Mouse (Mus musculus) midbrain, embryonic 12.5 days (tissue): ENCODE data around the gene Pcf11. TPM values are rescaled to one million over a fixed set of nuclear protein-coding genes. Genes with fewer than 3 reads are reported as not detected.

ENCODE experiments used
- ATAC-seq: fragments of 200-750 bp; cut with Nextera tagmentation; 2 replicates; pipeline ENCODE4 v1.8.0; 2017; ENCODE audit warnings: low read depth, moderate TSS enrichment, moderate library complexity; ENCODE audit not compliant: low FRiP score
- H3K27ac ChIP-seq: fragments of 300-500 bp; sonication (generic); replicated peaks from 2 replicates; pipeline ENCODE4 v1.5.1; 2016; ENCODE audit warnings: mild to moderate bottlenecking
- H3K27me3 ChIP-seq: fragments of 300-500 bp; sonication (generic); 2 replicates; pipeline ENCODE4 v1.6.1; 2016; ENCODE audit warnings: mild to moderate bottlenecking
- H3K36me3 ChIP-seq: fragments of 300-500 bp; sonication (generic); 2 replicates; pipeline ENCODE4 v1.6.1; 2016
- H3K4me1 ChIP-seq: fragments of 300-500 bp; sonication (generic); 2 replicates; pipeline ENCODE4 v1.6.1; 2016
- H3K4me2 ChIP-seq: fragments of 300-500 bp; sonication (generic); replicated peaks from 2 replicates; pipeline ENCODE4 v1.6.1; 2016; ENCODE audit warnings: mild to moderate bottlenecking, moderate library complexity
- H3K4me3 ChIP-seq: fragments of 300-500 bp; sonication (generic); 2 replicates; pipeline ENCODE4 v1.5.1; 2016; ENCODE audit warnings: mild to moderate bottlenecking
- H3K9ac ChIP-seq: fragments of 300-500 bp; sonication (generic); replicated peaks from 2 replicates; pipeline ENCODE4 v1.6.1; 2016; ENCODE audit warnings: mild to moderate bottlenecking, moderate library complexity
- H3K9me3 ChIP-seq: fragments of 300-500 bp; sonication (generic); 2 replicates; pipeline ENCODE4 v1.6.1; 2016; ENCODE audit warnings: mild to moderate bottlenecking
- WGBS: fragments of 180-500 bp; shearing (Covaris S2); methylation state at CpG from one replicate; pipeline ENCODE4 v1.1.7; 2016; 5-methylcytosine and 5-hydroxymethylcytosine counted together
- polyA plus RNA-seq: library from polyadenylated mRNA; unstranded; fragments of >200 nt; fragmentation: Nextera tagmentation; extraction: Ambion mirVana; gene quantifications from 2 replicates; pipeline ENCODE4 v1.2.1, GENCODE M21; 2016

Gene Pcf11
- polyA plus RNA-seq, 1 experiment from 2014 or later, result 33.1 TPM

DNA sequence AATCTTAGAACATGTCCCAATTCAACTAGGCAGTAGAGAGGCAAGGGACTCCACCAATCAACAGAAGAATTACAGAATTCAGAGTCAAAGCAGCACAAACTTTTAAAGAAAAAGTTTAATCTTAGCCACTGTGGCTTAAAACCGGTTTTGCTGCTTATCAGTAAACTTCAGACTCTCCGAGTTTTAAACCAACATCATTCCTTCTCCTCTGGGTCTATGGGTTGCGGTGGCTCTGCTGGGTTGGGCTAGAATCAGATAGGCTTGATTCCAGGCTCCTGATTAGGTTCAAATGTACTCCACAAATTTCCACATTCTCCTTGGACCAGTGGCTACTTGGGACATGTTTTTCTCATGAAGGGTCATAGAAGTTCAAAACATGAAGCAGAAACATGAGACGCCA is 7.6 kb upstream of the Pcf11 start:
- Histone ChIP-seq H3K4me1 (no peaks in the 10 kb centered on the region), H3K27ac (no peak overlapping the region), H3K4me2 (no peak overlapping the region), H3K27me3 (no peaks in the 10 kb centered on the region), H3K4me3 (no peak overlapping the region), H3K9me3 (no peaks in the 10 kb centered on the region), H3K36me3 (no peaks in the 10 kb centered on the region), H3K9ac (no peak overlapping the region)
- 79% methylated on average over 4 of the region's 4 CpGs for WGBS
- ATAC-seq, result no peak

DNA sequence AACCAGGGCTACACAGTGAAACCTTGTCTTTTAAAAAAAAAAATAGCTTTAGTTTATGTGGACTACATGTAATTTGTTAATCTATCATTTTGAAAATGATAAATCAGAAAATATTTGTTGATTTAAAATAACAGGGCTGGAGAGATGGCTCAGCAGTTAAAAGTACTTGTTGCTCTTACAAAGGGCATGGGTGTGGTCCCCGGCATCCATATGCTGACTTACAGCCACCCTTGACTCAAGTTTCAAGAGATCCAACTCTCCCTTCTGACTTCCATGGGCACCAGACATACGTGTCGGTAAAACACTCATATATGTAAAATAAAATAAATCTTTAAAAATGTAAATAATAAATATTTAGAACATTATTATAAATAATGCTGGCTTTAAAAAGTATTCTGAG is 5.4 kb upstream of the Pcf11 start:
- no peaks in the 10 kb centered on the region for H3K36me3 ChIP-seq
- ATAC-seq, result no peak
- H3K27me3 ChIP-seq, result no peaks in the 10 kb centered on the region
- H3K4me1 ChIP-seq, result peaks cover 6% of the 10 kb centered on the region; the same call in 1 of the 2 replicates
- WGBS, result 87% methylated on average over 3 of the region's 3 CpGs
- no peak overlapping the region for H3K4me3 ChIP-seq
- H3K9me3 ChIP-seq, result no peaks in the 10 kb centered on the region
- H3K4me2 ChIP-seq, result no peak overlapping the region
- no peak overlapping the region for H3K27ac ChIP-seq
- no peak overlapping the region for H3K9ac ChIP-seq

GRCm38 (mm10) chr7:92668791-92669506 is 785 bp downstream of the Pcf11 start:
- peak; percentile 3; the same call in 1 of the 2 replicates for ATAC-seq
- Histone ChIP-seq H3K27ac (peak overlapping the region; percentile 95), H3K36me3 (no peaks in the 10 kb centered on the region), H3K4me1 (peaks cover 20% of the 10 kb centered on the region), H3K9ac (peak overlapping the region; percentile 95), H3K4me3 (peak overlapping the region; percentile 97), H3K9me3 (no peaks in the 10 kb centered on the region), H3K27me3 (no peaks in the 10 kb centered on the region), H3K4me2 (peak overlapping the region; percentile 78)
- under 1% methylated on average over 29 of the region's 29 CpGs for WGBS

GRCm38 (mm10) chr7:92666274-92666820 is 3.4 kb downstream of the Pcf11 start:
- Histone ChIP-seq H3K4me1 (peaks cover 20% of the 10 kb centered on the region), H3K9ac (no peak overlapping the region), H3K4me3 (no peak overlapping the region), H3K9me3 (no peaks in the 10 kb centered on the region), H3K27me3 (no peaks in the 10 kb centered on the region), H3K4me2 (peak overlapping the region; percentile 78), H3K36me3 (peaks cover 11% of the 10 kb centered on the region), H3K27ac (no peak overlapping the region)
- WGBS, result 88% methylated on average over 7 of the region's 7 CpGs
- no peak for ATAC-seq

DNA sequence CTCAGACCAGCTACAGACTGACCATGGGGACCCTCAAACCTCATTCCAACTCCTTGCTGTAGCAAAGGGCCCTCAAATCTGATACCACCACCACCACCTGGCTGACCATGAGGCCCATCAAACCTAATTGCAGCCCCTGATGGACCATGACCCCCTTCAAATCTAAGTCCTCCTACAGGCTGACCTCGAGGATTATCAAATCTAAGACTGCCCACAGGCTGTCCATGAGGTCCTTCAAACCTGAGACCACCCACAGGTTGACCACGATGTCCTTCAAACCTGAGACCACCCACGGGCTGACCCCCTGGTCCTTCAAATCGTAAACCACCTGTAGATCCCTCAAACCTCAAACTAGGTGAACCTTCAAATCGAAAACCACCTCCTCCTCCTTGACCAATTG is 11.7 kb downstream of the Pcf11 start:
- H3K9ac ChIP-seq, result no peak overlapping the region
- no peak overlapping the region for H3K4me3 ChIP-seq
- H3K4me2 ChIP-seq, result no peak overlapping the region
- H3K36me3 ChIP-seq, result peaks cover 69% of the 10 kb centered on the region
- H3K27ac ChIP-seq, result no peak overlapping the region
- H3K9me3 ChIP-seq, result no peaks in the 10 kb centered on the region
- no peaks in the 10 kb centered on the region for H3K27me3 ChIP-seq
- H3K4me1 ChIP-seq, result 0 out of 2 replicates have a peak, but pooled peaks cover 3% of the 10 kb centered on the region
- no peak for ATAC-seq
- WGBS, result 98% methylated on average over 5 of the region's 5 CpGs

DNA sequence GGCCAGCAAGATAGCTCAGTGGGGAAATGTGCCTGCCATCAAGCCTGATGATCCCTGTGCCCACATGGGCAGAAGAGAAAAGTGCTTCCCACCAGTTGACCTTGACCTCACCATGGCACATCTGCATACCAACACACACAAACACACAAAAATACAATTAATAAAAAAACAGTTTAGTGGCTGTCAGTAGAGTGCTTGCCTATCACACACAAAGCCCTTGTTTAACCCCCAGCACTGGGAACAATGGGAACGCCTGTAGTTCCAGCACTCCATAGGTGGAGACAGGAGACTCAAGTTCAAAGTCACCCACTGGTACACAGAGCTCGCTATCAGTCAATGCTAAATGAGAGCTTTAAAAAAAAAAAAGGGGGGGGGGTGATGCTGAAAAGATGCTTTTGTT is 13.3 kb downstream of the Pcf11 start:
- ATAC-seq, result no peak
- H3K9me3 ChIP-seq, result no peaks in the 10 kb centered on the region
- no peak overlapping the region for H3K4me3 ChIP-seq
- no peaks in the 10 kb centered on the region for H3K27me3 ChIP-seq
- WGBS, result 90% methylated on average over 2 of the region's 2 CpGs
- H3K27ac ChIP-seq, result no peak overlapping the region
- peaks cover 61% of the 10 kb centered on the region for H3K36me3 ChIP-seq
- H3K9ac ChIP-seq, result no peak overlapping the region
- 0 out of 2 replicates have a peak, but pooled peaks cover 3% of the 10 kb centered on the region for H3K4me1 ChIP-seq
- no peak overlapping the region for H3K4me2 ChIP-seq

GRCm38 (mm10) chr7:92653329-92653728 is 16.4 kb downstream of the Pcf11 start:
- H3K4me3 ChIP-seq, result no peak overlapping the region
- ATAC-seq, result no peak
- H3K9ac ChIP-seq, result no peak overlapping the region
- H3K27ac ChIP-seq, result no peak overlapping the region
- H3K9me3 ChIP-seq, result no peaks in the 10 kb centered on the region
- peaks cover 43% of the 10 kb centered on the region for H3K36me3 ChIP-seq
- H3K4me2 ChIP-seq, result no peak overlapping the region
- WGBS, result 89% methylated on average over 1 of the region's 1 CpGs
- no peaks in the 10 kb centered on the region for H3K27me3 ChIP-seq
- 0 out of 2 replicates have a peak, but pooled peaks cover 3% of the 10 kb centered on the region for H3K4me1 ChIP-seq

DNA sequence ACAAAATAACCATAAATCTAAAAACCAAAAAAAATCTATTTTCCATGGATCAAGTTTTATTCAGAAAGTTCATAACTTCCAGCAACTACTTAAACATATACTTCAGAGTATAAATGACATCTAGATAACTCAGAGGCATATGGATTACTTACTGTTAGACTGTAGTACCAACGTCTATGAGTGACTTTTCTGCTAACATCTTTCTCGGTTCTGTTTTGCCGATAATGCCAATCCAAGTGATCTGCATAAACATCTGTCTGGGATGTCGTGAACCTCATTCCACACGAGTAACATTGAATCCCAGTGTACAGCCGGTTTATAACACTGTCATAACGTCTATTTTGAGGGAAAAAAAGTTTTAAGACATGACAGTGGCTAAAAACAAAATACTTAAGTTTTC is 21.9 kb downstream of the Pcf11 start:
- H3K4me3 ChIP-seq, result no peak overlapping the region
- no peak overlapping the region for H3K9ac ChIP-seq
- no peak for ATAC-seq
- no peak overlapping the region for H3K4me2 ChIP-seq
- 88% methylated on average over 7 of the region's 7 CpGs for WGBS
- H3K27me3 ChIP-seq, result no peaks in the 10 kb centered on the region
- no peaks in the 10 kb centered on the region for H3K4me1 ChIP-seq
- no peaks in the 10 kb centered on the region for H3K9me3 ChIP-seq
- peaks cover 42% of the 10 kb centered on the region for H3K36me3 ChIP-seq
- H3K27ac ChIP-seq, result no peak overlapping the region

- Histone ChIP-seq H3K4me1 (peaks cover 9% of the 10 kb centered on the region), H3K4me3 (no peak overlapping the region), H3K36me3 (peaks cover 38% of the 10 kb centered on the region), H3K9me3 (no peaks in the 10 kb centered on the region), H3K9ac (no peak overlapping the region), H3K4me2 (no peak overlapping the region), H3K27me3 (no peaks in the 10 kb centered on the region), H3K27ac (no peak overlapping the region)
- no peak for ATAC-seq
These were observed 27.4 kb downstream of the Pcf11 start for GRCm38 (mm10) chr7:92642358-92642757.

DNA sequence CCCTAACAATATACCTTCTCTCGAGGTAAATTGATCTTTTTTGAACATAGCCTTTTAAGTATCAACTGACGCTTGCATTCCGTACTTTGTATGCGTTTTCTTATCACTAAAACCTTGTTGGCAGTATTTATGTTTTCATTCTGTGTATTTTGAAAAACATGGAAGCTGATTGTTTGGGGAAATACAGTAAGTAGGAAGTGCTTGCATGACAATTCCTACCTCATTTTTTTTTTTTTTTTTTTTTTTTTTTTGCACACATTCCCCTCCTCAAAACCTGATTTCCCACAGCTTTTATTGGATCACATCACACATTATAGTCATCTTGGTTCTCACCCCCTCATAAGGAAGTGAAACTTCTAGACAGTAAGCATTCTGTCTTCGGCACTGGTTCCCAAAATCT is 31.7 kb downstream of the Pcf11 start:
- Histone ChIP-seq H3K27ac (no peak overlapping the region), H3K4me2 (peak overlapping the region; percentile 93), H3K4me1 (peaks cover 17% of the 10 kb centered on the region), H3K36me3 (peaks cover 13% of the 10 kb centered on the region), H3K27me3 (no peaks in the 10 kb centered on the region), H3K9ac (no peak overlapping the region), H3K9me3 (no peaks in the 10 kb centered on the region), H3K4me3 (peak overlapping the region; percentile 89)
- ATAC-seq, result no peak
- 90% methylated on average over 5 of the region's 5 CpGs for WGBS

DNA sequence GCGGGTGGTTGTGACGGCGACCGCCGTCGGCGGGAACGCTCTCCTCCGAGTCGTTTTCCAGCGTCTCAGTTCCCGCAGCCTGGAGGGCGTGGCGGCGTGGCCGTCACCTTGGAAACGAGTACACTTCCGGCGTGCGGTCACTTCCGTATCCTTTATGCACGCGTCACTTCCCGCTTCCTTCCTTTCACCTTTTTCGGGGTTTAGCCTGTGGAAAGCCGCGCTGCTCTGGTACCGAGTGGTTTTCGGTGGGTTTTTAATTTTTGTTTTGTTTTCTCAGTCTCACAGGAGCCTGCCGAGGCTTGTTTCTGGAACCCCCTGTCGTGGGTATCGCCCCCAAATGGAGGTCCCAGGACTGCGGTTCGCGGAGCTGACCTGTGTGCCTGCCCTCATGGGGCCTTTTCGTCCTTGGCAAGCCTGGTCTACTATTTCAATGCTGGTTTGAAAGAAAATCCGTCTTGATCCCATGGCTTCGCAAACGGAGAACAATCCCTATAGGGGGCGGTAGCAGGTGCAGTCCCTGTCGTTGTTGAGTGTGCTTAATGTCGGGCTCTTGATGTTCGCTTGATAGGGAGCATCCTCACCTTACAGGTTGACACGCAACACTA is 32.6 kb downstream of the Pcf11 start, which contains the start of gene Ankrd42:
Ankrd42 (minus strand) TSS at position 122 of the 605 bp plus-strand sequence.
- peak within 1 kb of the TSS; percentile 77 for H3K27ac ChIP-seq

DNA sequence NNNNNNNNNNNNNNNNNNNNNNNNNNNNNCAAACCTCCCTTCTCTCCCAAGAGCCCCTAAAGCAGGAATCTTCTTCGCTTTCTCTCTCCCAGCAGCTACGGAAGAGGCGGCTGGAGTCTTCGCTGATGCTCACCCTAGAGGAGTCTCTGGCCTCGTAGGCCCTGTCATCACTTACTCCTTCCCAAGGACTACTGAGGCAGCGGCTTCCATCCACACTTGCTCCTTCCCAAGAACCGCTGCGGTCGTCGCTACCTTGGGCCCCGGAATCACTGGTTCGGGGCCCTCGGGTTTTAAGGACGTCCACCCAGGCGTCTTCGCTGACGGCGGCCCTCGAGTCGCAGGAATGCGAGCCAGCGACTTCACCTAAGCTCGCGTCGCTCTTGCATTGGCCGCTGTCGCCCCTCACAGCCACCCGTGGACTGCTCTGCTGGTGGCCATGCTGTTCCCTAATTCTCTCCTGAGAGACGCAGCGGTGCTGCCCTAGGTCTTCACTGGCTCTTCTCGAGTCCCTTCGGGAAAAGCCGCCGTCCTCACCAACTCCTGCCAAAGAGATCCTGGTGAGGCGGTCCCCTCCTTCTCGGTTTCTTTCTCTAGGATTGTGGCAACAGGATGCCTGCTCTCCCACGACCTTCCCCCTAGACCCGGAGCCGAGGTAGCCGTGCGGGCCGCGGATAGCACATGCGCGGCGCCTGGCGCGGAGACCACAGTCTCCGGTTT is 33.3 kb downstream of the Pcf11 start:
- Histone ChIP-seq H3K27ac (peak overlapping the region; percentile 77), H3K36me3 (peaks cover 7% of the 10 kb centered on the region; the same call in 1 of the 2 replicates), H3K9ac (peak overlapping the region; percentile 80), H3K4me1 (peaks cover 17% of the 10 kb centered on the region), H3K4me3 (peak overlapping the region; percentile 89), H3K9me3 (no peaks in the 10 kb centered on the region), H3K4me2 (peak overlapping the region; percentile 93), H3K27me3 (no peaks in the 10 kb centered on the region)
- ATAC-seq, result peak; percentile 76
- WGBS, result 1% methylated on average over 49 of the region's 49 CpGs

More for the DNA sequence above, 32.6 kb downstream of the Pcf11 start, which contains the start of gene Ankrd42:
- under 1% methylated on average over 44 of the region's 44 CpGs for WGBS
- Histone ChIP-seq H3K27me3 (no peaks in the 10 kb centered on the region), H3K9me3 (no peaks in the 10 kb centered on the region), H3K36me3 (peaks cover 10% of the 10 kb centered on the region), H3K4me2 (peak within 1 kb of the TSS; percentile 93), H3K4me3 (peak within 1 kb of the TSS; percentile 89), H3K9ac (peak within 1 kb of the TSS; percentile 80), H3K4me1 (peaks cover 17% of the 10 kb centered on the region)
- ATAC-seq, result peak; percentile 99
